Mouse (Mus musculus): ENCODE results near the gene Nat10.

Nat10 gene

GRCm38 (mm10) chr2:103690828-103691227, 70.2 kb downstream of the Nat10 start:
- no peak for DNase-seq (ENCODE audit: low read depth)

- no peak for DNase-seq (ENCODE audit: low read depth)
These were observed 70.6 kb downstream of the Nat10 start for GRCm38 (mm10) chr2:103690425-103690824.

GRCm38 (mm10) chr2:103687888-103688287, 73.2 kb downstream of the Nat10 start:
- no peak for DNase-seq (ENCODE audit: low read depth)

- DNase-seq (ENCODE audit: low read depth), result peak; percentile 44
These were observed 73.9 kb downstream of the Nat10 start for GRCm38 (mm10) chr2:103687143-103687542.

- DNase-seq (ENCODE audit: low read depth), result peak; percentile 79
These were observed 75.5 kb downstream of the Nat10 start for GRCm38 (mm10) chr2:103685581-103685980.

GRCm38 (mm10) chr2:103684926-103685577, 76.0 kb downstream of the Nat10 start:
- peak; percentile 95 for DNase-seq (ENCODE audit: low read depth)

GRCm38 (mm10) chr2:103684431-103684830, 76.6 kb downstream of the Nat10 start:
- no peak for DNase-seq (ENCODE audit: low read depth)

- DNase-seq (ENCODE audit: low read depth), result no peak
These were observed 78.1 kb downstream of the Nat10 start for GRCm38 (mm10) chr2:103682927-103683442.

- DNase-seq (ENCODE audit: low read depth), result no peak
These were observed 78.8 kb downstream of the Nat10 start for GRCm38 (mm10) chr2:103682261-103682722.

- no peak for DNase-seq (ENCODE audit: low read depth)
These were observed 79.9 kb downstream of the Nat10 start for GRCm38 (mm10) chr2:103681149-103681548.

- DNase-seq (ENCODE audit: low read depth), result no peak
These were observed 80.5 kb downstream of the Nat10 start for GRCm38 (mm10) chr2:103680364-103681110.

GRCm38 (mm10) chr2:103678433-103678832, 82.6 kb downstream of the Nat10 start:
- no peak for DNase-seq (ENCODE audit: low read depth)

GRCm38 (mm10) chr2:103677614-103678369, 83.3 kb downstream of the Nat10 start:
- DNase-seq (ENCODE audit: low read depth), result no peak

- no peak for DNase-seq (ENCODE audit: low read depth)
These were observed 84.3 kb downstream of the Nat10 start for GRCm38 (mm10) chr2:103676808-103677207.

GRCm38 (mm10) chr2:103675391-103675790, 85.7 kb downstream of the Nat10 start:
- DNase-seq (ENCODE audit: low read depth), result peak; percentile 30

GRCm38 (mm10) chr2:103673609-103674008, 87.5 kb downstream of the Nat10 start:
- peak; percentile 31 for DNase-seq (ENCODE audit: low read depth)

- no peak for DNase-seq (ENCODE audit: low read depth)
These were observed 88.4 kb downstream of the Nat10 start for GRCm38 (mm10) chr2:103672573-103673119.
